In the genomic region with DNA sequence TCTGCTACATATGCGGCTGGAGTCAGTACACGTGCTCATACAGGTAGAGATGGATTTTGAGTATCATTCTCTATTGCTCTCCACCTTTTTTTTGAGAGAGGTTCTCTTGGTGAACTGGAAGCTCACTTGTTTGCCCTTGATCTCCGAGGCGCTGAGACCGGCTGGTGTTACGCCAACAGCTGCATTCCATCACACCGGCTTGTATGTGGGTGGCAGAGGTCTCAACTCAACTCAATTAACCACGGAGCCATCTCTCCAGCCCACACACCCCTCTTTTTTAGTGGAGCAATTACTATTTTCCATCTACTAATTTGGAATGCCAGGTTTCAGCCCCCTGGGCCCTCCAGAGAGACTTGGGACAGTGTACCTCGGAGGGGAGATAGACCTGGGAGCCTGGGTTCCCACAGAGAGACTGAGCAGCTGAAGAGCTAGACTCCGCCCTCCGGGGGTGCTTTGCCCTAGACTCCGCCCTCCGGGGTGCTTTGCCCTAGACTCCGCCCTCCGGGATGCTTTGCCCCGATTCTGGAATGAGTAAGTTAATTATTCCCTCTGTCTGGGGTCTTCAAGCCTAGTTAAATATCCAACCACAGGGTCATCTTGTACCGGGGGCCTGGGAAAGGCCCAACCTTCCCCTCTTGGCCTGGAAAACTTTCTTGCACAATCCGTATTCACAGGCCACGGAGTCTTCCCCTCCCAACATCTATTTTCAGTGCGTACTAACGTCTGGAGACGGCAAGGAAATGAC, we compare ENCODE assay signal across 9 mouse cellular contexts. TPM values are rescaled to one million over a fixed set of nuclear protein-coding genes. Genes with fewer than 3 reads are reported as not detected.
DNase-seq lines count a peak whose midpoint lies in the region; ATAC-seq lines count a peak whose summit lies in the region.
"Had no signal": no experiment of that assay in that cellular context is flagged by ENCODE, and none has a peak within 500 bp of the region (broad histone marks: within the 10 kb centered on the region; RNA-seq: fewer than 3 reads in every experiment).

No protein-coding gene starts in this region.

- H3K4me3 ChIP-seq in embryonic facial prominence, embryonic 15.5 days (replicated peaks): peak overlapping the region; percentile 40
- H3K4me3 ChIP-seq in heart, embryonic 16.5 days (ENCODE audit: low read length): peak overlapping the region; percentile 59
- peak overlapping the region; percentile 46 for H3K4me3 ChIP-seq in macrophage (ENCODE audit: inconsistent target)

- 18% methylated on average over 22 of the region's 22 CpGs for WGBS in embryonic facial prominence, embryonic 15.5 days
- 13% methylated on average over 22 of the region's 22 CpGs for WGBS in heart, embryonic 16.5 days
- 30% methylated on average over 22 of the region's 22 CpGs for WGBS in macrophage (ENCODE audit: missing documents)

- ATAC-seq in embryonic facial prominence, embryonic 15.5 days (ENCODE audit: insufficient number of reproducible peaks, low FRiP score, low TSS enrichment, low read depth): peak; percentile 55
- ATAC-seq in heart, embryonic 16.5 days (replicated peaks; ENCODE audit: extremely low read depth, insufficient read depth, low FRiP score): peak; percentile 76

- H3K9ac ChIP-seq in embryonic facial prominence, embryonic 15.5 days: peak overlapping the region; percentile 18; the same call in 1 of the 2 replicates
- peak overlapping the region; percentile 69 for H3K9ac ChIP-seq in heart, embryonic 16.5 days (ENCODE audit: low read length)

- peak; percentile 21 for DNase-seq in layer of hippocampus, adult 9-11 months
- DNase-seq in layer of hippocampus, adult 8-10 months (ENCODE audit: low spot score in 2 of 2): no peak
- peak; percentile 88 for DNase-seq in kidney, postnatal 10 days
- peak; percentile 11 for DNase-seq in spleen, adult 12 weeks (ENCODE audit: low spot score)
- no peak for DNase-seq in right cerebral cortex, adult 2 months (ENCODE audit: low spot score in 2 of 2)

- no peaks in the 10 kb centered on the region for H3K27me3 ChIP-seq in embryonic facial prominence, embryonic 15.5 days
- no peaks in the 10 kb centered on the region for H3K27me3 ChIP-seq in heart, embryonic 16.5 days (ENCODE audit: control insufficient read depth, insufficient read depth, low read length)

- no peaks in the 10 kb centered on the region for H3K9me3 ChIP-seq in embryonic facial prominence, embryonic 15.5 days (replicated peaks)
- no peaks in the 10 kb centered on the region for H3K9me3 ChIP-seq in heart, embryonic 16.5 days (replicated peaks; ENCODE audit: control insufficient read depth, low read length)
- H3K9me3 ChIP-seq: G1E had no signal

- H3K27ac ChIP-seq in embryonic facial prominence, embryonic 15.5 days (replicated peaks): peak overlapping the region; percentile 76
- peak overlapping the region; percentile 72 for H3K27ac ChIP-seq in heart, embryonic 16.5 days (ENCODE audit: low read length)
- H3K27ac ChIP-seq in macrophage: no peak overlapping the region

- no peaks in the 10 kb centered on the region for H3K36me3 ChIP-seq in embryonic facial prominence, embryonic 15.5 days
- no peaks in the 10 kb centered on the region for H3K36me3 ChIP-seq in heart, embryonic 16.5 days (ENCODE audit: control insufficient read depth, insufficient read depth)
- no peaks in the 10 kb centered on the region for H3K36me3 ChIP-seq in macrophage (ENCODE audit: inconsistent target)
- H3K36me3 ChIP-seq: G1E had no signal

- H3K79me2 ChIP-seq in macrophage (ENCODE audit: inconsistent target): no peaks in the 10 kb centered on the region

- H3K4me1 ChIP-seq in embryonic facial prominence, embryonic 15.5 days: peaks cover 43% of the 10 kb centered on the region
- H3K4me1 ChIP-seq in heart, embryonic 16.5 days (ENCODE audit: control insufficient read depth, insufficient read depth, low read length): peaks cover 15% of the 10 kb centered on the region

- H3K4me2 ChIP-seq in embryonic facial prominence, embryonic 15.5 days (replicated peaks): peak overlapping the region; percentile 54
- peak overlapping the region; percentile 66 for H3K4me2 ChIP-seq in heart, embryonic 16.5 days (ENCODE audit: low read depth, low read length)

RNA-seq across cellular contexts. Expression of a gene that starts 47.6 kb away (rescaled TPM):
- total RNA-seq in layer of hippocampus, adult 8-10 months (2022): 10 to 100 TPM; 45.8 to 49.4 (median 47.3) TPM
- 52.2 and 53.8 TPM in 2 replicates for polyA plus RNA-seq in embryonic facial prominence, embryonic 15.5 days (2015; fragmentation: Nextera tagmentation; extraction: Ambion mirVana)
- polyA plus RNA-seq in heart, embryonic 16.5 days (2015; fragmentation: Nextera tagmentation; extraction: Ambion mirVana): 39.0 and 40.4 TPM in 2 replicates
- 100 to 1,000 TPM in 1 of 26 experiments, 10 to 100 TPM in 25; 29.5 to 104 (median 65.3) TPM for total RNA-seq in macrophage (2018; cell fraction: chromatin; rRNA removed)
- total RNA-seq in macrophage (2018; cell fraction: cytosol; rRNA removed): 10 to 100 TPM; 19.5 to 49.7 (median 28.9) TPM
- total RNA-seq in macrophage (2018; cell fraction: nucleus; rRNA removed): 10 to 100 TPM; 20.9 to 80.6 (median 33.4) TPM
- 27.8 to 77.7 TPM (median 32.7 TPM) in 3 replicates for polyA plus RNA-seq in macrophage (2018)

RNA-seq across cellular contexts. Expression of a gene that starts 47.7 kb away (rescaled TPM):
- 10 to 100 TPM; 21.8 to 30.1 (median 23.7) TPM for total RNA-seq in layer of hippocampus, adult 8-10 months (2022)
- 30.5 and 31.1 TPM in 2 replicates for polyA plus RNA-seq in embryonic facial prominence, embryonic 15.5 days (2015; fragmentation: Nextera tagmentation; extraction: Ambion mirVana)
- polyA plus RNA-seq in heart, embryonic 16.5 days (2015; fragmentation: Nextera tagmentation; extraction: Ambion mirVana): 22.5 and 23.7 TPM in 2 replicates
- total RNA-seq in macrophage (2018; cell fraction: chromatin; rRNA removed): 10 to 100 TPM in 6 of 26 experiments, 1 to 10 TPM in 20; 2.4 to 16.2 (median 7.5) TPM
- 10 to 100 TPM in 22 of 26 experiments, 1 to 10 TPM in 4; 8.6 to 15.9 (median 11.5) TPM for total RNA-seq in macrophage (2018; cell fraction: cytosol; rRNA removed)
- 10 to 100 TPM in 6 of 26 experiments, 1 to 10 TPM in 20; 3.2 to 13.7 (median 8.3) TPM for total RNA-seq in macrophage (2018; cell fraction: nucleus; rRNA removed)
- polyA plus RNA-seq in macrophage (2018): 8.2 to 15.4 TPM (median 8.7 TPM) in 3 replicates

RNA-seq across cellular contexts. Expression of a gene that starts 50.3 kb away (rescaled TPM):
- 10 to 100 TPM; 19.3 to 31.5 (median 25.8) TPM for total RNA-seq in layer of hippocampus, adult 8-10 months (2022)
- polyA plus RNA-seq in embryonic facial prominence, embryonic 15.5 days (2015; fragmentation: Nextera tagmentation; extraction: Ambion mirVana): 107 and 116 TPM in 2 replicates
- polyA plus RNA-seq in heart, embryonic 16.5 days (2015; fragmentation: Nextera tagmentation; extraction: Ambion mirVana): 68.4 and 72.0 TPM in 2 replicates
- 10 to 100 TPM in 1 of 26 experiments, 1 to 10 TPM in 6, under 1 TPM in 2, not detected in 17; 0.67 to 21.1 (median 1.5) TPM for total RNA-seq in macrophage (2018; cell fraction: chromatin; rRNA removed)
- total RNA-seq in macrophage (2018; cell fraction: cytosol; rRNA removed): 1 to 10 TPM in 15 of 26 experiments, under 1 TPM in 9, not detected in 2; 0.16 to 5.1 (median 1.8) TPM
- 1 to 10 TPM in 17 of 26 experiments, under 1 TPM in 2, not detected in 7; 0.68 to 4.8 (median 2.2) TPM for total RNA-seq in macrophage (2018; cell fraction: nucleus; rRNA removed)
- polyA plus RNA-seq in macrophage (2018): 0.21 to 1.3 TPM (median 0.53 TPM) in 3 replicates
- total RNA-seq: G1E had no signal
- polyA plus RNA-seq: G1E had no signal

Comparison
In these comparisons a context has a peak if more than half of its experiments do, and no peak if none do; other contexts are left out.
1. DNase-seq: peak in layer of hippocampus, adult 9-11 months (single experiment), kidney, postnatal 10 days (single experiment) and spleen, adult 12 weeks (single experiment); none in layer of hippocampus, adult 8-10 months (0 of 2) and right cerebral cortex, adult 2 months (0 of 2).
2. RNA of a gene that starts 50.3 kb away (polyA plus RNA-seq): 107 to 116 TPM in embryonic facial prominence, embryonic 15.5 days and 68.4 to 72.0 TPM in heart, embryonic 16.5 days; 0.21 to 1.3 TPM in macrophage; every median in the first group is over 10 times any median in the second.
3. Peak in every context shown above with its lines, with median percentiles within 50 percentile points of each other: H3K4me3 ChIP-seq.